In the genomic region with DNA sequence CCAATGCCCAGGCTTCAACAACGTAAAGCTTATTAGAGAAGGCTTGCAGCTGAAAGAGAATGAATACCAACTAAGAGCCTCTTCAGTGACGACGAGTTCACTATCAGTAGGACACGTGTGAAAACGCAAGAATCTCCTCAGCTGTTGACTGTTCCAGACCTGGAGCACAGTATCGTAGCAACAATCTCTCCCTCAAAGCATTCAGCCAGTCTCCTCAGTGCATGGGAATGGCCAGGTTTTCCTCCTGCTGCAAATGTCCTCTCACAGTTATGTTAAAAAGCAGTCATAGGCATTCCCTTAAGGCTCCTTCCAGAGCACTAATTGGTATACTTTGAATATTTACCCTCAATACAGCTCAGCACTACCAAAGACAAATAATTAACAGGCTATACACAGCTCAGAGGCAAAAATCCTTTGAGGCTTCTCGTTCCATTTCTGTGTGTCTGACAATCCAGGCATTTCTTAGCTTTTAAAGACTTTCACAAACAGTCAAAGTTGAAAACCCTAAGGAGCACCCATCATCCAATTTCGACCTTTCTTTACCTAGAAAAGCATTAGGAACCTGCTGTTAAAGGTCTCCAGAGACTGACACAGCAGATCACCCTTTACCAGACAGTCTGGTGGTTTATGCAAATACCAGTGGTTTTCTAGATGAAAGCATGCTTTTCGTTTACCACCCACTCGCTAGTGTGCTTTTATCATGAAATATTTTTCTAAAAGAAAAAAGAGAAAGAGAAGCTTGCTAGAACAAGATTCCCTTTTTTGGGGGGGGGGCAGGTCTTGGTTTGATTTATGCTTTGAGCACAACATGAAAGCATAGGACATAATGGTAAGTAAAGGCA, we compare ENCODE assay signal across 15 mouse cellular contexts.
DNase-seq lines count a peak whose midpoint lies in the region; ATAC-seq lines count a peak whose summit lies in the region.
"Had no signal": no experiment of that assay in that cellular context is flagged by ENCODE, and none has a peak within 500 bp of the region (broad histone marks: within the 10 kb centered on the region; RNA-seq: fewer than 3 reads in every experiment).

No protein-coding gene starts in this region.

- ATAC-seq in frontal cortex, adult (ENCODE audit: low TSS enrichment): peak; percentile 70
- ATAC-seq: intestine, embryonic 16.5 days had no signal

- no peak for DNase-seq in frontal cortex, postnatal 10 days (ENCODE audit: low spot score in 2 of 2)
- peak; percentile 58 to 64 for DNase-seq in spleen, postnatal 36 days (ENCODE audit: low spot score in 2 of 2)
- no peak for DNase-seq in spleen, postnatal 10 days (ENCODE audit: low spot score in 2 of 2)
- peak; percentile 35 for DNase-seq in induced T-regulatory cell, adult 2 months (ENCODE audit: low read depth)
- no peak for DNase-seq in cerebellum, adult 8-10 months
- DNase-seq in c-Kit-positive CD71-positive TER-119-positive erythroid progenitor cells, embryonic 14.5 days (ENCODE audit: low spot score): no peak
- DNase-seq: adrenal gland, postnatal 25 days; cerebellum, adult 11-12 months; embryo, embryonic 11 days; gastrocnemius, postnatal 25 days; kidney, postnatal 36 days; lung, postnatal 4 days; thymus, adult 18-20 months had no signal

Comparison
In these comparisons a context has a peak if more than half of its experiments do, and no peak if none do; other contexts are left out.
1. DNase-seq: peak in spleen, postnatal 36 days (2 of 2) and induced T-regulatory cell, adult 2 months (single experiment); none in frontal cortex, postnatal 10 days (0 of 2), spleen, postnatal 10 days (0 of 2), cerebellum, adult 8-10 months (single experiment) and c-Kit-positive CD71-positive TER-119-positive erythroid progenitor cells, embryonic 14.5 days (single experiment).